Comparison of ENCODE assay signal across 8 mouse cellular contexts in genomic region chr6:100335506-100336144, GRCm38 (mm10). TPM values are rescaled to one million over a fixed set of nuclear protein-coding genes. Genes with fewer than 3 reads are reported as not detected.
A peak's percentile ranks its signal among the peaks of the same experiment; 100 is the strongest.
DNase-seq lines count a peak whose midpoint lies in the region; ATAC-seq lines count a peak whose summit lies in the region.

No protein-coding gene starts in this region.

- no peaks in the 10 kb centered on the region for H3K36me3 ChIP-seq in heart, embryonic 11.5 days (ENCODE audit: control insufficient read depth, insufficient read depth, low read length)
- no peaks in the 10 kb centered on the region for H3K36me3 ChIP-seq in forebrain, embryonic 10.5 days (replicated peaks)
- H3K36me3 ChIP-seq in liver, embryonic 12.5 days: no peaks in the 10 kb centered on the region
- H3K36me3 ChIP-seq in neural tube, embryonic 12.5 days: no peaks in the 10 kb centered on the region

- no peak overlapping the region for H3K27ac ChIP-seq in heart, embryonic 11.5 days (ENCODE audit: low read depth, low read length)
- H3K27ac ChIP-seq in forebrain, embryonic 10.5 days: peak overlapping the region; percentile 79
- no peak overlapping the region for H3K27ac ChIP-seq in liver, embryonic 12.5 days
- no peak overlapping the region for H3K27ac ChIP-seq in neural tube, embryonic 12.5 days

- no peak for DNase-seq in heart, adult 11 months
- DNase-seq in forebrain, embryonic 10.5 days (ENCODE audit: extremely low spot score, low spot score): peak; percentile 66
- no peak for DNase-seq in c-Kit-positive CD71-positive TER-119-positive erythroid progenitor cells, embryonic 14.5 days (ENCODE audit: low spot score)
- DNase-seq in gastrocnemius, adult 8-10 months (ENCODE audit: low spot score in 2 of 2): no peak
- DNase-seq in cerebellum, adult 9-10 months: no peak

- ATAC-seq in heart, embryonic 11.5 days (replicated peaks; ENCODE audit: insufficient number of reproducible peaks, low FRiP score, low TSS enrichment): no peak
- ATAC-seq in liver, embryonic 12.5 days: no peak
- peak; percentile 68 for ATAC-seq in neural tube, embryonic 12.5 days (ENCODE audit: low FRiP score, low read depth)

- 7% methylated on average over 18 of the region's 18 CpGs for WGBS in heart, embryonic 11.5 days (ENCODE audit: insufficient replicate concordance)
- under 1% methylated on average over 18 of the region's 18 CpGs for WGBS in forebrain, embryonic 10.5 days
- 10% methylated on average over 18 of the region's 18 CpGs for WGBS in liver, embryonic 12.5 days (ENCODE audit: insufficient replicate concordance)
- WGBS in neural tube, embryonic 12.5 days: 2% methylated on average over 18 of the region's 18 CpGs

- H3K27me3 ChIP-seq in heart, embryonic 11.5 days (ENCODE audit: control insufficient read depth, insufficient read depth, low read length): peaks cover 28% of the 10 kb centered on the region
- H3K27me3 ChIP-seq in forebrain, embryonic 10.5 days (ENCODE audit: poor library complexity, severe bottlenecking): peaks cover 98% of the 10 kb centered on the region
- peaks cover 26% of the 10 kb centered on the region for H3K27me3 ChIP-seq in liver, embryonic 12.5 days (replicated peaks)
- peaks cover 20% of the 10 kb centered on the region for H3K27me3 ChIP-seq in neural tube, embryonic 12.5 days (replicated peaks)

- peak overlapping the region; percentile 26 for H3K4me3 ChIP-seq in heart, embryonic 11.5 days (ENCODE audit: low read depth, low read length)
- peak overlapping the region; percentile 42 for H3K4me3 ChIP-seq in forebrain, embryonic 10.5 days
- peak overlapping the region; percentile 13; the same call in 1 of the 2 replicates for H3K4me3 ChIP-seq in liver, embryonic 12.5 days
- H3K4me3 ChIP-seq in neural tube, embryonic 12.5 days: no peak overlapping the region

- peak overlapping the region; percentile 56 for H3K4me2 ChIP-seq in heart, embryonic 11.5 days
- peak overlapping the region; percentile 50 for H3K4me2 ChIP-seq in liver, embryonic 12.5 days
- peak overlapping the region; percentile 55 for H3K4me2 ChIP-seq in neural tube, embryonic 12.5 days (replicated peaks)

- no peaks in the 10 kb centered on the region for H3K9me3 ChIP-seq in heart, embryonic 11.5 days (replicated peaks; ENCODE audit: control insufficient read depth, low read length)
- no peaks in the 10 kb centered on the region for H3K9me3 ChIP-seq in forebrain, embryonic 10.5 days
- H3K9me3 ChIP-seq in liver, embryonic 12.5 days (replicated peaks): no peaks in the 10 kb centered on the region
- H3K9me3 ChIP-seq in neural tube, embryonic 12.5 days: no peaks in the 10 kb centered on the region

- H3K4me1 ChIP-seq in heart, embryonic 11.5 days (ENCODE audit: control insufficient read depth, insufficient read depth, low read length): peaks cover 13% of the 10 kb centered on the region; the same call in 1 of the 2 replicates
- peaks cover 27% of the 10 kb centered on the region for H3K4me1 ChIP-seq in forebrain, embryonic 10.5 days
- 0 out of 2 replicates have a peak, but pooled peaks cover 17% of the 10 kb centered on the region for H3K4me1 ChIP-seq in liver, embryonic 12.5 days
- H3K4me1 ChIP-seq in neural tube, embryonic 12.5 days: peaks cover 20% of the 10 kb centered on the region

- no peak overlapping the region; the same call in 1 of the 2 replicates for H3K9ac ChIP-seq in heart, embryonic 11.5 days (ENCODE audit: low read depth, low read length)
- H3K9ac ChIP-seq in liver, embryonic 12.5 days: no peak overlapping the region; the same call in 1 of the 2 replicates
- H3K9ac ChIP-seq in neural tube, embryonic 12.5 days: no peak overlapping the region

RNA-seq across cellular contexts. Expression of gene Rybp, which starts 48.3 kb away (rescaled TPM):
- 8.8 and 11.1 TPM in 2 replicates for polyA plus RNA-seq in heart, embryonic 11.5 days (2014; fragmentation: Nextera tagmentation; extraction: Ambion mirVana)
- polyA plus RNA-seq in forebrain, embryonic 10.5 days (2016; fragmentation: Nextera tagmentation; extraction: Ambion mirVana): 11.9 and 12.8 TPM in 2 replicates
- 9.8 and 10.0 TPM in 2 replicates for polyA plus RNA-seq in liver, embryonic 12.5 days (2016; fragmentation: Nextera tagmentation; extraction: Ambion mirVana)
- 18.5 and 21.1 TPM in 2 replicates for polyA plus RNA-seq in neural tube, embryonic 12.5 days (2016; fragmentation: Nextera tagmentation; extraction: Ambion mirVana)
- total RNA-seq in gastrocnemius, adult 8-10 months (2022): 1 to 10 TPM; 4.0 to 5.4 (median 4.9) TPM
